Mouse (Mus musculus): ENCODE data around the gene Kcnq1. TPM values are rescaled to one million over a fixed set of nuclear protein-coding genes. Genes with fewer than 3 reads are reported as not detected.

Gene Kcnq1
- total and polyA plus RNA-seq, 3 experiments, result 0.63 to 0.96 TPM; not detected in 1

DNA sequence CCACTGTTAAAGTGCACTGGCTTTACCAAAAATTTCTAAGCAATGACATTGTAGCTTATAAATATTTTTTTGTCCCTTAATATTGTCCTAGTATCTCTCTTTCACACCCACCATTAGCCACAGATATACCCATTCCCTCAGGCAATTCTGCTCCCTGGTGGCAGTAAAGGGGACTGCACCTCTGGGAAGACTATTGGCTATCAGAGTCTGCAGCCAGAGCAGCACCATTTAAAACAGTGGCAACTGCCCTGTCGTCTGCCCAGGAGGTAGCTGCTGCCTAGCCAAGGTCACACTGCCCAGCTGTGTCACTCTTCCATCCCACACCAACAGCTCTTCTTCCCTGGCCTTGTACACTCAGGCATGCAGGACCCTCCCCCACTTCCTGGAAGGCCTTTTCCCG is 19.8 kb upstream of the Kcnq1 start (continued):
- TF ChIP-seq ZMIZ1 (IDR thresholded peaks at IDR 0.05; ENCODE audit: low read depth, low read length), result no peak
- TF ChIP-seq HCFC1 (IDR thresholded peaks at IDR 0.05; ENCODE audit: low read depth, low read length), result no peak
- no peak for TF ChIP-seq MEF2A (IDR thresholded peaks at IDR 0.05; ENCODE audit: extremely low read depth, insufficient replicate concordance, low read depth, low read length, poor library complexity, severe bottlenecking)
- TF ChIP-seq ZC3H11A (IDR thresholded peaks at IDR 0.05; ENCODE audit: low read depth, low read length), result peak; percentile 96
- TF ChIP-seq ETS1 (IDR thresholded peaks at IDR 0.05; ENCODE audit: low read depth, low read length), result no peak
- TF ChIP-seq TCF12 (IDR thresholded peaks at IDR 0.05; ENCODE audit: low read depth, low read length), result no peak
- no peak for TF ChIP-seq MYB (IDR thresholded peaks at IDR 0.05; ENCODE audit: low read depth, low read length)

DNA sequence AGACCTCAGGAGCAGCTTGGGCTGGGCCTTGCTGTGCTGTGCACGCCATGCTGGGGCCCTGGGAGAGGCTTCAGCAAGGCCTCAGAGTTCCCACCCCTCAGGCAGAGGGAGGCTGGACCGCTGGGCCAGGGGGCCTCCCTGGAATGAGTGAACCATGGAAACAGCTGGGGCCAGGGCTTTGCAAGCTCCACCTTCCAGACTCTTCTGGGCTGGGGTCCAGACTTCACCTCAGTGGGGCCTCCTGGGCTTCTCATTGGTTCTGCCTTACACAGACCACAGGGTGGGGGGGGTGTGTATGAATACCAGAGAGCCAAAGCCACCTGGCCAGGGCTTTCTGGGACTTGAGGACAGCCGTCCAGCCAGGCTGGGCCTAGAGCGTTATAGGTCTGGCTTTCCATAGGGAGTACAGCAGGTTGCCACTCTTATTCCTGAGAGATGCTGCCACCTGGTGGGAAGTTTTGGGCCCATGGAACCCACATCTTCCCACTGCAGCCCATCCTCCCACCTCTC is 19.0 kb upstream of the Kcnq1 start:
- Histone ChIP-seq H3K4me1 (ENCODE audit: control insufficient read depth in 1 of 2, insufficient read depth in 2 of 2, low read length in 2 of 2) (peaks cover 0 to 19% of the 10 kb centered on the region in 2 experiments; a peak in 3 of 4 replicates), H3K27ac (ENCODE audit: control insufficient read depth, low read depth, low read length) (no peak overlapping the region), H3K79me2 (ENCODE audit: control insufficient read depth, insufficient read depth, low read length, poor library complexity) (no peaks in the 10 kb centered on the region), H3K9me3 (replicated peaks; ENCODE audit: insufficient read depth, low read length) (no peaks in the 10 kb centered on the region), H3K27me3 (ENCODE audit: control insufficient read depth in 1 of 2, insufficient read depth in 2 of 2, low read length in 2 of 2) (peaks cover 0 to 2% of the 10 kb centered on the region in 2 experiments; a peak in 2 of 4 replicates), H3K36me3 (ENCODE audit: control insufficient read depth in 1 of 2, insufficient read depth in 2 of 2, low read length in 2 of 2) (peaks cover 0 to 6% of the 10 kb centered on the region in 2 experiments; a peak in 2 of 4 replicates), H3K4me3 (ENCODE audit: control insufficient read depth in 1 of 2, insufficient read depth in 1 of 2, low read depth in 2 of 2, low read length in 2 of 2) (no peak overlapping the region), H3K9ac (ENCODE audit: control insufficient read depth, low read depth, low read length, poor library complexity, severe bottlenecking) (no peak overlapping the region)
- DNase-seq (ENCODE audit: low read depth, low spot score), result no peak
- TF ChIP-seq NELFE (IDR thresholded peaks at IDR 0.05; ENCODE audit: low read depth, low read length) (no peak), CTCF (IDR thresholded peaks at IDR 0.05 in 2 of 3, conservative IDR thresholded peaks at IDR 0.05 in 1 of 3; ENCODE audit: control insufficient read depth in 1 of 3, insufficient read depth in 1 of 3, low read depth in 2 of 3, low read length in 3 of 3, poor library complexity in 1 of 3, severe bottlenecking in 1 of 3) (peak; percentile 17 to 65 (median 56); a peak in 4 of 6 replicates), SMC3 (IDR thresholded peaks at IDR 0.05; ENCODE audit: low read depth, low read length) (peak; percentile 76), TCF12 (IDR thresholded peaks at IDR 0.05; ENCODE audit: low read depth, low read length) (no peak), RAD21 (IDR thresholded peaks at IDR 0.05; ENCODE audit: low read depth, low read length) (peak; percentile 55), CHD1 (IDR thresholded peaks at IDR 0.05; ENCODE audit: low read depth, low read length) (no peak), E2F4 (IDR thresholded peaks at IDR 0.05; ENCODE audit: borderline replicate concordance, low read depth, low read length) (no peak), MAZ (IDR thresholded peaks at IDR 0.05; ENCODE audit: low read depth, low read length) (no peak), ZC3H11A (IDR thresholded peaks at IDR 0.05; ENCODE audit: low read depth, low read length) (peak; percentile 60)

DNA sequence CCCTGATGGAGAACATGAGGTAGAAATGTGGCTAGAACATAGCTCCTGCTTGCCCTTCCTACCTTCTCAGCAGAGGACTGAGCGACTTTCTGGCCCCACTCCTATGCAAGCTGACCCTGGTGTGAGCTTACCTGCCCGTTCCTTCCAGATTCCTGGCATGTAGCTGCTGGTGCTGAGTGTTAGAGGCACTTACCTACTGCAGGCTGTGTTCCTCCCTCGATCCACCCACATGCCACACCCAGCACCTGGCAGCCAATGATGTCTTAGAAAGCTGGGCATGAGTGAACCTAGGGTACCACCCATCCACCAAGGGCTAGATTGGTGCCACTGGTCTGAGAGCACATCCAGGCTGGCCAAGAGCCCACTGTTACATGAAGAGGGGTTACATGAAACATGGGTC is 12.3 kb upstream of the Kcnq1 start:
- no peak overlapping the region for H3K9ac ChIP-seq (ENCODE audit: control insufficient read depth, low read depth, low read length, poor library complexity, severe bottlenecking)
- no peak overlapping the region for H3K27ac ChIP-seq (ENCODE audit: control insufficient read depth, low read depth, low read length)
- H3K79me2 ChIP-seq (ENCODE audit: control insufficient read depth, insufficient read depth, low read length, poor library complexity), result no peaks in the 10 kb centered on the region
- H3K27me3 ChIP-seq (ENCODE audit: control insufficient read depth in 1 of 2, insufficient read depth in 2 of 2, low read length in 2 of 2), result peaks cover 0 to 2% of the 10 kb centered on the region in 2 experiments; a peak in 2 of 4 replicates
- no peak for DNase-seq (ENCODE audit: low read depth, low spot score)
- H3K9me3 ChIP-seq (replicated peaks; ENCODE audit: insufficient read depth, low read length), result no peaks in the 10 kb centered on the region
- TF ChIP-seq ZMIZ1 (IDR thresholded peaks at IDR 0.05; ENCODE audit: low read depth, low read length) (no peak), RAD21 (IDR thresholded peaks at IDR 0.05; ENCODE audit: low read depth, low read length) (no peak), EP300 (IDR thresholded peaks at IDR 0.05; ENCODE audit: low read depth in 1 of 2, low read length in 2 of 2) (no peak), CHD1 (IDR thresholded peaks at IDR 0.05; ENCODE audit: low read depth, low read length) (no peak), CHD2 (IDR thresholded peaks at IDR 0.05; ENCODE audit: low read length) (no peak), MEF2A (IDR thresholded peaks at IDR 0.05; ENCODE audit: extremely low read depth, insufficient replicate concordance, low read depth, low read length, poor library complexity, severe bottlenecking) (no peak), MXI1 (IDR thresholded peaks at IDR 0.05; ENCODE audit: low read depth, low read length) (no peak)
- no peak overlapping the region for H3K4me3 ChIP-seq (ENCODE audit: control insufficient read depth in 1 of 2, insufficient read depth in 1 of 2, low read depth in 2 of 2, low read length in 2 of 2)
- H3K36me3 ChIP-seq (ENCODE audit: control insufficient read depth in 1 of 2, insufficient read depth in 2 of 2, low read length in 2 of 2), result no peaks in the 10 kb centered on the region
- no peaks in the 10 kb centered on the region; a peak in 1 of 4 replicates for H3K4me1 ChIP-seq (ENCODE audit: control insufficient read depth in 1 of 2, insufficient read depth in 2 of 2, low read length in 2 of 2)

Measured in MEL (cell line).